Mouse (Mus musculus): ENCODE data around the gene Pik3r5.

- TF ChIP-seq CTCF (IDR thresholded peaks at IDR 0.05; ENCODE audit: low read depth, low read length) = no peak
- no peak for TF ChIP-seq GATA2 (IDR thresholded peaks at IDR 0.05; ENCODE audit: borderline replicate concordance, low read depth, low read length)
- TF ChIP-seq GATA1 (IDR thresholded peaks at IDR 0.05; ENCODE audit: borderline replicate concordance, low read length) = no peak
- TF ChIP-seq TAL1 (conservative IDR thresholded peaks at IDR 0.05; ENCODE audit: low read depth, low read length) = no peak
- no peak for TF ChIP-seq POLR2AphosphoS5 (IDR thresholded peaks at IDR 0.05; ENCODE audit: insufficient replicate concordance, low read depth, low read length)
Measured at GRCm38 (mm10) chr11:68493760-68494159, 61.8 kb downstream of the Pik3r5 start.

Measured in G1E (cell line).